ENCODE assay signal across 12 mouse cellular contexts in genomic region chr17:26840922-26841731, GRCm38 (mm10). TPM values are rescaled to one million over a fixed set of nuclear protein-coding genes. Genes with fewer than 3 reads are reported as not detected.
DNase-seq lines count a peak whose midpoint lies in the region; ATAC-seq and TF ChIP-seq lines count a peak whose summit lies in the region.
"Had no signal": no experiment of that assay in that cellular context is flagged by ENCODE, and none has a peak within 500 bp of the region (broad histone marks: within the 10 kb centered on the region; RNA-seq: fewer than 3 reads in every experiment).

No protein-coding gene starts in this region.

- DNase-seq in forebrain, embryonic 10.5 days (ENCODE audit: extremely low spot score, low spot score) = peak; percentile 23
- DNase-seq in forebrain, embryonic 14.5 days (ENCODE audit: low spot score) = no peak
- peak; percentile 28 for DNase-seq in retina, embryonic 14.5 days (ENCODE audit: low spot score)
- no peak for DNase-seq in retina, postnatal 1 day
- peak; percentile 95 for DNase-seq in heart, postnatal 0 days (ENCODE audit: low spot score)
- no peak for DNase-seq in stomach, postnatal 0 days (ENCODE audit: low spot score)
- no peak for DNase-seq in gastrocnemius, postnatal 25 days
- no peak for DNase-seq in right cerebral cortex, adult 18-20 months
- DNase-seq: layer of hippocampus, adult 9-11 months; lung, postnatal 10 days had no signal

- H3K4me1 ChIP-seq in forebrain, embryonic 10.5 days = peaks cover 24% of the 10 kb centered on the region
- no peaks in the 10 kb centered on the region for H3K4me1 ChIP-seq in forebrain, embryonic 14.5 days (ENCODE audit: control insufficient read depth, insufficient read depth, low read length)
- peaks cover 8% of the 10 kb centered on the region; the same call in 1 of the 2 replicates for H3K4me1 ChIP-seq in heart, postnatal 0 days (ENCODE audit: control insufficient read depth, insufficient read depth)
- H3K4me1 ChIP-seq in stomach, postnatal 0 days (replicated peaks; ENCODE audit: control insufficient read depth, insufficient read depth) = no peaks in the 10 kb centered on the region

- under 1% methylated on average over 48 of the region's 48 CpGs for WGBS in forebrain, embryonic 10.5 days
- WGBS in forebrain, embryonic 14.5 days = under 1% methylated on average over 48 of the region's 48 CpGs
- WGBS in heart, postnatal 0 days = 4% methylated on average over 48 of the region's 48 CpGs
- WGBS in stomach, postnatal 0 days = 4% methylated on average over 48 of the region's 48 CpGs

- H3K27me3 ChIP-seq in forebrain, embryonic 10.5 days (ENCODE audit: poor library complexity, severe bottlenecking) = peaks cover 100% of the 10 kb centered on the region
- H3K27me3 ChIP-seq in forebrain, embryonic 14.5 days (replicated peaks; ENCODE audit: control insufficient read depth, insufficient read depth, low read length) = peaks cover 99% of the 10 kb centered on the region
- peaks cover 76% of the 10 kb centered on the region for H3K27me3 ChIP-seq in heart, postnatal 0 days (ENCODE audit: control insufficient read depth, insufficient read depth, low read length)
- H3K27me3 ChIP-seq in stomach, postnatal 0 days (ENCODE audit: control insufficient read depth, insufficient read depth, low read length) = peaks cover 46% of the 10 kb centered on the region

- H3K27ac ChIP-seq in forebrain, embryonic 10.5 days = no peak overlapping the region
- no peak overlapping the region for H3K27ac ChIP-seq in forebrain, embryonic 14.5 days (ENCODE audit: low read depth, low read length)
- peak overlapping the region; percentile 94 for H3K27ac ChIP-seq in heart, postnatal 0 days (ENCODE audit: low read depth)
- no peak overlapping the region for H3K27ac ChIP-seq in stomach, postnatal 0 days (replicated peaks)

- no peak for TF ChIP-seq EP300 in heart, postnatal 0 days (IDR thresholded peaks at IDR 0.05; ENCODE audit: low read depth)
- no peak for TF ChIP-seq EP300 in stomach, postnatal 0 days (optimal IDR thresholded peaks at IDR 0.05)

- H3K4me2 ChIP-seq in forebrain, embryonic 14.5 days (ENCODE audit: low read length) = no peak overlapping the region
- H3K4me2 ChIP-seq in heart, postnatal 0 days (ENCODE audit: low read depth, low read length) = peak overlapping the region; percentile 74
- no peak overlapping the region for H3K4me2 ChIP-seq in stomach, postnatal 0 days (replicated peaks; ENCODE audit: low read depth)

- H3K9ac ChIP-seq in forebrain, embryonic 14.5 days (ENCODE audit: low read length) = no peak overlapping the region
- H3K9ac ChIP-seq in heart, postnatal 0 days (replicated peaks; ENCODE audit: low read depth, low read length) = peak overlapping the region; percentile 98
- H3K9ac ChIP-seq in stomach, postnatal 0 days (ENCODE audit: low read length) = no peak overlapping the region

- H3K9me3 ChIP-seq in forebrain, embryonic 10.5 days = no peaks in the 10 kb centered on the region
- no peaks in the 10 kb centered on the region for H3K9me3 ChIP-seq in forebrain, embryonic 14.5 days (replicated peaks; ENCODE audit: control insufficient read depth, low read length)
- no peaks in the 10 kb centered on the region for H3K9me3 ChIP-seq in heart, postnatal 0 days (replicated peaks; ENCODE audit: control insufficient read depth, low read length)
- no peaks in the 10 kb centered on the region for H3K9me3 ChIP-seq in stomach, postnatal 0 days (ENCODE audit: control insufficient read depth, low read length)

- no peak for TF ChIP-seq CTCF in heart, postnatal 0 days (IDR thresholded peaks at IDR 0.05; ENCODE audit: low read depth)
- TF ChIP-seq CTCF in stomach, postnatal 0 days (IDR thresholded peaks at IDR 0.05; ENCODE audit: low read depth) = no peak

- peak overlapping the region; percentile 22 for H3K4me3 ChIP-seq in forebrain, embryonic 10.5 days
- no peak overlapping the region for H3K4me3 ChIP-seq in forebrain, embryonic 14.5 days (ENCODE audit: low read depth, low read length)
- H3K4me3 ChIP-seq in heart, postnatal 0 days (ENCODE audit: low read depth, low read length) = peak overlapping the region; percentile 79
- H3K4me3 ChIP-seq in stomach, postnatal 0 days (ENCODE audit: low read depth, low read length) = peak overlapping the region; percentile 17; the same call in 1 of the 2 replicates

- ATAC-seq in forebrain, embryonic 14.5 days = no peak
- ATAC-seq in heart, postnatal 0 days (ENCODE audit: insufficient read depth, low read depth) = peak; percentile 94
- ATAC-seq in stomach, postnatal 0 days (ENCODE audit: low FRiP score, low TSS enrichment) = no peak; the same call in 1 of the 2 replicates

- no peaks in the 10 kb centered on the region for H3K36me3 ChIP-seq in forebrain, embryonic 10.5 days (replicated peaks)
- no peaks in the 10 kb centered on the region for H3K36me3 ChIP-seq in forebrain, embryonic 14.5 days (ENCODE audit: control insufficient read depth, insufficient read depth, low read length)
- peaks cover 19% of the 10 kb centered on the region; the same call in 1 of the 2 replicates for H3K36me3 ChIP-seq in heart, postnatal 0 days (replicated peaks; ENCODE audit: control insufficient read depth, insufficient read depth, low read length)
- no peaks in the 10 kb centered on the region for H3K36me3 ChIP-seq in stomach, postnatal 0 days (ENCODE audit: control insufficient read depth, insufficient read depth, low read length)

RNA-seq across cellular contexts. Expression of gene Nkx2-5, which starts 3.7 kb away (rescaled TPM):
- not detected in 2 replicates for polyA plus RNA-seq in forebrain, embryonic 10.5 days (2016; fragmentation: Nextera tagmentation; extraction: Ambion mirVana)
- polyA plus RNA-seq in forebrain, embryonic 14.5 days (2014; fragmentation: Nextera tagmentation; extraction: Ambion mirVana) = not detected in 2 replicates
- 284 and 346 TPM in 2 replicates for total RNA-seq in heart, postnatal 0 days (2014; rRNA removed; ENCODE audit: low replicate concordance)
- 139 and 155 TPM in 2 replicates for polyA plus RNA-seq in heart, postnatal 0 days (2015; fragmentation: Nextera tagmentation; extraction: Ambion mirVana)
- polyA plus RNA-seq in stomach, postnatal 0 days (2015; fragmentation: Nextera tagmentation; extraction: Ambion mirVana) = 0.17 and 0.91 TPM in 2 replicates
- not detected for total RNA-seq in gastrocnemius, postnatal 25 days (2021)
- total RNA-seq: granulocyte monocyte progenitor cell, adult 5-6 weeks had no signal
- polyA plus RNA-seq: neural tube, embryonic 14.5 days had no signal

Comparison
In these comparisons a context has a peak if more than half of its experiments do, and no peak if none do; other contexts are left out.
1. DNase-seq: peak in forebrain, embryonic 10.5 days (single experiment), retina, embryonic 14.5 days (single experiment) and heart, postnatal 0 days (single experiment); none in forebrain, embryonic 14.5 days (single experiment), retina, postnatal 1 day (single experiment), stomach, postnatal 0 days (single experiment), gastrocnemius, postnatal 25 days (single experiment) and right cerebral cortex, adult 18-20 months (single experiment).
2. RNA of gene Nkx2-5, which starts 3.7 kb away (polyA plus RNA-seq): 139 to 155 TPM in heart, postnatal 0 days; 0.17 to 0.91 TPM in stomach, postnatal 0 days, not detected in forebrain, embryonic 10.5 days and not detected in forebrain, embryonic 14.5 days; every median in the first group is over 10 times any median in the second.